Mouse (Mus musculus) layer of hippocampus, adult 8-10 months (tissue): ENCODE measurements at regions not wholly inside any gene's neighbourhood (a gene's known extent, or its start where the extent isn't known, plus 50 kb on each side); places are given as distances from the start of the nearest gene placed in this dataset.

ENCODE experiments used
- DNase-seq, 2 experiments: peaks; one replicate each; pipeline ENCODE4 v3.0.0; 2022; ENCODE audit warnings: low spot score in 2 of 2

GRCm38 (mm10) chr13:19888983-19889773 lies 65.1 kb upstream of the Gpr141 start:
- no peak for DNase-seq

- no peak for DNase-seq
Observed at GRCm38 (mm10) chr13:19883896-19884658, 60.0 kb upstream of the Gpr141 start.

- DNase-seq: no peak
Observed at GRCm38 (mm10) chr13:19882889-19883288, 58.8 kb upstream of the Gpr141 start.

GRCm38 (mm10) chr13:19881772-19882171 lies 57.7 kb upstream of the Gpr141 start:
- DNase-seq: no peak

- DNase-seq: no peak
Observed at GRCm38 (mm10) chr13:19874621-19875249, 50.7 kb upstream of the Gpr141 start.
